Mouse (Mus musculus): ENCODE measurements at regions not wholly inside any gene's neighbourhood (a gene's known extent, or its start where the extent isn't known, plus 50 kb on each side); places are given as distances from the start of the nearest gene placed in this dataset.

GRCm38 (mm10) chr6:148660152-148660551, 171.1 kb downstream of the Ipo8 start:
- H3K4me1 ChIP-seq (ENCODE audit: control insufficient read depth in 1 of 2, insufficient read depth in 2 of 2) = peaks cover 0 to 7% of the 10 kb centered on the region in 2 experiments; a peak in 1 of 4 replicates
- TF ChIP-seq TBP (conservative IDR thresholded peaks at IDR 0.05; ENCODE audit: low read depth, low read length) (no peak), ELF1 (IDR thresholded peaks at IDR 0.05; ENCODE audit: low read depth, low read length) (no peak), POLR2A (IDR thresholded peaks at IDR 0.05; ENCODE audit: low read depth, low read length) (no peak), MEF2A (IDR thresholded peaks at IDR 0.05; ENCODE audit: borderline replicate concordance, low read depth, low read length) (no peak), MAFK (IDR thresholded peaks at IDR 0.05; ENCODE audit: insufficient replicate concordance, low read length) (no peak), ZC3H11A (IDR thresholded peaks at IDR 0.05; ENCODE audit: low read depth, low read length) (no peak), MXI1 (IDR thresholded peaks at IDR 0.05; ENCODE audit: low read depth, low read length) (no peak), UBTF (IDR thresholded peaks at IDR 0.05; ENCODE audit: low read depth, low read length) (no peak), NRF1 (IDR thresholded peaks at IDR 0.05; ENCODE audit: low read depth, low read length) (no peak), BHLHE40 (IDR thresholded peaks at IDR 0.05; ENCODE audit: low read depth, low read length) (no peak), ZKSCAN1 (IDR thresholded peaks at IDR 0.05; ENCODE audit: borderline replicate concordance, low read depth, low read length) (no peak), MYC (IDR thresholded peaks at IDR 0.05; ENCODE audit: low read depth, low read length) (no peak)
- H3K79me2 ChIP-seq (replicated peaks; ENCODE audit: control insufficient read depth, extremely low read depth, insufficient read depth, poor library complexity, severe bottlenecking) = no peaks in the 10 kb centered on the region
- H3K4me2 ChIP-seq (ENCODE audit: insufficient read depth, low read depth, poor library complexity, severe bottlenecking) = no peak overlapping the region
- no peaks in the 10 kb centered on the region for H3K27me3 ChIP-seq (replicated peaks)
- no peak overlapping the region for H3K27ac ChIP-seq (ENCODE audit: insufficient read depth, low read depth)
- H3K9ac ChIP-seq (ENCODE audit: insufficient read depth, low read depth) = no peak overlapping the region
- no peak overlapping the region for H3K4me3 ChIP-seq (replicated peaks in 1 of 3; ENCODE audit: low read depth in 2 of 3, low read length in 2 of 3, poor library complexity in 1 of 3)
- dilution Hi-C loops (cut with MboI; ENCODE audit: extremely low pct_ligation_motif_present, extremely low pct_unique_long_range_greater_than_20kb, low sequenced_read_pairs) (no loop called here), in situ Hi-C loops (cut with MboI; ENCODE audit: low pct_ligation_motif_present, low pct_unique_long_range_greater_than_20kb, low sequenced_read_pairs) (no loop called here)
- H3K9me3 ChIP-seq (replicated peaks; ENCODE audit: low read length) = no peaks in the 10 kb centered on the region
- no peaks in the 10 kb centered on the region for H3K36me3 ChIP-seq (replicated peaks in 1 of 2; ENCODE audit: control insufficient read depth in 1 of 2, insufficient read depth in 1 of 2, low read length in 1 of 2)
- DNase-seq (ENCODE audit: extremely low read depth) = no peak

DNA sequence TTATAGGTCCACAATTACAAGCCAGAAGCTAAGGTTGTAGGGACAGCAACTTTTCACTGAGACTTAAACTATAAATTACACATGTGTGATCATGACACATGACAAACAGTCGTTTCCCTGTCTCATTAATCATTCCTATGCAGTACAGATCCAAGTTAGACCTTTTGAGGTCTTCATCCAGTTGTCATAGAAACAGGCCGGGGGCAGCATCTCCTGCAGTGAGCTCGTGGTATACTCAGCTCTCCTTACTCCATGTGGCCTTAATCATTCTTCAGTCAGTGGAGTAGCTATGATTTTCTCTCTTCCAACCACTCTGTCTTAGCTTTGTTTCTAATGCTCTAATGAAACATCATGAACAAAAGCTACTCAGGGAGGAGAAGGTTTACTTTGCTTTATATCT, 178.1 kb downstream of the Ipo8 start:
- in situ Hi-C loops (cut with MboI; ENCODE audit: low pct_ligation_motif_present, low pct_unique_long_range_greater_than_20kb, low sequenced_read_pairs) = no loop called here
- Histone ChIP-seq H3K79me2 (replicated peaks; ENCODE audit: control insufficient read depth, extremely low read depth, insufficient read depth, poor library complexity, severe bottlenecking) (no peaks in the 10 kb centered on the region), H3K9me3 (replicated peaks; ENCODE audit: low read length) (no peaks in the 10 kb centered on the region), H3K4me2 (ENCODE audit: insufficient read depth, low read depth, poor library complexity, severe bottlenecking) (no peak overlapping the region), H3K4me1 (ENCODE audit: control insufficient read depth in 1 of 2, insufficient read depth in 2 of 2) (peaks cover 0 to 6% of the 10 kb centered on the region in 2 experiments; a peak in 2 of 4 replicates), H3K9ac (ENCODE audit: insufficient read depth, low read depth) (no peak overlapping the region), H3K36me3 (replicated peaks in 1 of 2; ENCODE audit: control insufficient read depth in 1 of 2, insufficient read depth in 1 of 2, low read length in 1 of 2) (no peaks in the 10 kb centered on the region), H3K27me3 (replicated peaks) (no peaks in the 10 kb centered on the region), H3K4me3 (replicated peaks in 1 of 3; ENCODE audit: low read depth in 2 of 3, low read length in 2 of 3, poor library complexity in 1 of 3) (no peak overlapping the region), H3K27ac (ENCODE audit: insufficient read depth, low read depth) (no peak overlapping the region)
- dilution Hi-C loops (cut with MboI; ENCODE audit: extremely low pct_ligation_motif_present, extremely low pct_unique_long_range_greater_than_20kb, low sequenced_read_pairs) = no loop called here
- no peak for DNase-seq (ENCODE audit: extremely low read depth)
- TF ChIP-seq MAFK (IDR thresholded peaks at IDR 0.05; ENCODE audit: insufficient replicate concordance, low read length) (no peak), ZMIZ1 (IDR thresholded peaks at IDR 0.05; ENCODE audit: low read depth, low read length) (no peak), MYC (IDR thresholded peaks at IDR 0.05; ENCODE audit: low read depth, low read length) (no peak), E2F4 (IDR thresholded peaks at IDR 0.05; ENCODE audit: insufficient replicate concordance, low read depth, low read length) (no peak), POLR2AphosphoS2 (IDR thresholded peaks at IDR 0.05; ENCODE audit: low read depth, low read length) (no peak), EP300 (IDR thresholded peaks at IDR 0.05; ENCODE audit: low read length) (no peak), KAT2A (IDR thresholded peaks at IDR 0.05; ENCODE audit: insufficient replicate concordance, low read length) (no peak), PAX5 (IDR thresholded peaks at IDR 0.05; ENCODE audit: low read length) (no peak), MEF2A (IDR thresholded peaks at IDR 0.05; ENCODE audit: borderline replicate concordance, low read depth, low read length) (no peak), TCF12 (IDR thresholded peaks at IDR 0.05; ENCODE audit: low read depth, low read length) (no peak), CHD2 (IDR thresholded peaks at IDR 0.05; ENCODE audit: low read length) (no peak), ETS1 (conservative IDR thresholded peaks at IDR 0.05; ENCODE audit: low read depth, low read length) (no peak), MXI1 (IDR thresholded peaks at IDR 0.05; ENCODE audit: low read depth, low read length) (no peak), JUN (IDR thresholded peaks at IDR 0.05; ENCODE audit: insufficient read depth, low read depth, low read length) (no peak), RAD21 (IDR thresholded peaks at IDR 0.05; ENCODE audit: low read depth, low read length) (no peak), NELFE (IDR thresholded peaks at IDR 0.05; ENCODE audit: low read depth, low read length) (no peak), CHD1 (IDR thresholded peaks at IDR 0.05; ENCODE audit: low read depth, low read length) (no peak), IRF4 (IDR thresholded peaks at IDR 0.05; ENCODE audit: low read depth, low read length) (no peak)
